Mouse (Mus musculus): ENCODE results near the gene Il4.

Il4 gene

GRCm38 (mm10) chr11:53618619-53619198 is at the start of gene Il4:
Gene Il4, minus strand, starts transcription at chr11:53618669.
- no peak for DNase-seq (ENCODE audit: low spot score)

DNA sequence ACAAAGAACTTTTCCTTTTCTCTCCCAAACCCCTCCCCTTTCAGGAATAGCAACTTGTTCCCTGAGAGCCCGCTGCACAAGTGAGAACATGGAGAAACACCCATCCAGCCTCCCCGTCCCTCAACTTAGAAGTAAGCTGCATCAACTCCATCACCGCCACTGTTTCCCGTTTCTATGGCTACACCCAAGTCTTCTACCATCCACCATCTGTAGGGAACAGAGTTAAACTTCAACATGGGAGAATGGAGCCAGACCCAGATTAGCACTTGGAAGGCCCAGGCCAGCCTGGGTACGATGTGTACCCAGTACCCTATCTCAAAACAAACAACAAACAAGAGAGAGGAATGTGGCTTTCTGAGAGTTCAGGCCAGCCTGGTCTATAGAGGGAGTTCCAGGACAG is 45.6 kb upstream of the Il4 start:
- DNase-seq (ENCODE audit: low spot score) = no peak

DNA sequence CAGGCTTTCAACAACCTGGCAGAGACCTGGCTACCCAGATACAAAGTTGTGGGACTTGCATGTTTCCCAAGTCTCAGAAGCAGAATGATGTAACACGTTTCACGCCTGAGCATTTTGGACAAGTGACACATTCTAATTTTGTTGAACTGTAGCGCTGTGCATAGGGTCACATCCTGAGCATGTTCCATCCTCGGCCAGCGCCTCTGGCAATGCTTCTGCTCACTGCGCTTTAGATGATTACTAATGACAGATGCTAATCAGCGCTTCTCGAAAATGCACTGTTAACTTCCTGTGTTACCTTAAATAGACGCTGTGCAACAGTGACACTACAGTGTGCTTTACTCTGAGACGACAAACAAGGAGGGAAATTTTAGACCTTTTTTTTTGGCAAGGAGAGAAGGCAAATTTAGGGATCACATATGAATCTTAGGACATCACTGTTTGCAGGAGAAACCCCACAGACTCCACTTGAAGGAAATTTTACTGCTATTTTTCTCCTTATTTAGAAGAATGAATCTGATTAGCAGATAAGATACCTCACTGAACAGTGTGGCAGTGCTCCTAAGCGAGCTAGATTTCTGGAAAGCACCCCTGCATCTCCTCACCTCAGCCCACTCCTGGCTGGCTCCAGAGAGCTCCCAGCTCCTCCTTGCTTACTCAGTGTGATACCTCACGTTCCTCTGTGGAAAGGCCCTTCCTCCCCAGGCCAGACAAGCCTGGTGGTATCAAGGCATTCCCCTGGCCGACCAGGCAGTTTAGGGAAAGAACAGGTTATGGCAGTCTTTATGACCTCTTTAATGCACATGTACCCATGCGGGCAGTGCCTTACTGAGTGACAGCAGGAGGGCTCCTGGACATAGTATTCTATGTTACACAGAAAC is 44.6 kb upstream of the Il4 start:
- no peak for DNase-seq (ENCODE audit: low spot score)

DNA sequence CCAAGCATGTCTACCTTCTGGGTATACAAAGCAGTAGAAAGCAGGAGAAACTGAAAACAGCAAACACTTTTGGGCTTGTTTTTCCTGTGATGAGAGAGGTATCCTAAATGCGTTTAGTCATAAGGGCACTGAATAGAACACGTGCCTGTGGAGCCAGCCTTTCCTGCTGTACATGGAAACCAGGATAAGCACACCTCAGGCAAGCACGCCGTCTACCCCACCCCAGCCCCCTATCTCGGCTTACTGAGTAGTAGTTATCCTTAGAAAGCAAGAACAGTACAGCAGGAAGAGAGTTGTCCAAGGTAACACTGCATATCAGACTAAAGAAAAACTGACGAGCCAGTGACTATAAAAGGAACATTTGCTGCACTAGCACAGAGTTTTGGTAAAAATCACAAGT is 39.4 kb upstream of the Il4 start:
- DNase-seq (ENCODE audit: low spot score) = no peak

DNA sequence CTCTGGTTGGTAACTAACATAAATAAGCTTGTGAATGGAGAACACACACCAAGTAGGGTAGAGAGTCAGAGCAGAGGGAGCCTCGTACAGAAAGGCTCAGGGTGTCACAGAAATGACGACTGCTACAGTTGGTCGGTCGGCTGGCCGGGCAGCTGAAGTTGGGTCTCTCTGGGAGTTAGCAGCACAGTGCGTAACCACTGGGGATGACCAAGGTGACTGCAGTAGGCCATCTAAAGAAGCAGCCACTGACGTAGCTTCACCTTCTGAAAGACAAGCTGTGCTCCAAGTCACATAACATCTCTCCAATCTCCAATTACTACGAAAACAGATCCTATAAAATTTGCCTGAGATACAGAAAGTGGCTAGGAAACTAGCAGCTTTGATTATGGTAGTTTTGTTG is 38.9 kb upstream of the Il4 start:
- DNase-seq (ENCODE audit: low spot score) = no peak

- DNase-seq (ENCODE audit: low spot score) = no peak
Measured at GRCm38 (mm10) chr11:53656558-53657202, 38.2 kb upstream of the Il4 start.

DNA sequence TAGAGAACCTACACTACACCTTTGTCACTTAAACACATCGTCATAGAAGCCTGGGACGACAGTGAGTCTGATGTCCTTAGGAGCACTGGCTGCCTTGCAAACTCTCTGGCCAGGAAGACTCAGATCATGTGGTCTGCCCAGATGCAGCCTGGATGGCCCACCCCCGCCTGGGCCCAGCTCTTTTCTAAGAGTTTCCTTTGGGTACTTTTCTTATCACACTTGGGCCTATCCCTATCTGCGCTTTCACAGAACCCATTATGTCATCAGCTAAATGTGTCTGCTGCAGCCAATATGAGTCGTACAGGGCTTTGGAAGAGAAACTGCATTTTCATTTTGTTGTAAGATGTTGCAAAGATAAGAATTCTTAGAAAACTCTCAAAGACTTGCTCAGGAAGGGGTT is 36.6 kb upstream of the Il4 start:
- DNase-seq (ENCODE audit: low spot score) = no peak

DNA sequence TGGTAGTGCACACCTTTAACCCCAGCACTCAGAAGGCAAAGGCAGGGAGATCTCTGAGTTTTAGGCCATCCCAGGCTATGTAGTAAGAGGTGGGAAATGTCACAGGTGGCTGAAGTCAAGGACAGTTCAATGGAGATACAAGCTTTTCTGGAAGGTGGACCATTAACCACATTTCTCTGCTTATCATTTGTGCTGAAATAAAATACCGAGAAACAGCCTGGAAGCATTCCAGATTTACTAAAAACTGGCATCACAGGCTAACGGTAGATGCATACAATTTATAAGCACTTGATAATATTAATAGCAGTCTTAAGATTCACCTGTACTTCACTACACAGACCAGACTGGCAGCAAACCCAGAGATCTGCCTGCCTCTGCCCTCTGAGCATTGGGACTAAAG is 34.0 kb upstream of the Il4 start:
- DNase-seq (ENCODE audit: low spot score) = no peak

DNA sequence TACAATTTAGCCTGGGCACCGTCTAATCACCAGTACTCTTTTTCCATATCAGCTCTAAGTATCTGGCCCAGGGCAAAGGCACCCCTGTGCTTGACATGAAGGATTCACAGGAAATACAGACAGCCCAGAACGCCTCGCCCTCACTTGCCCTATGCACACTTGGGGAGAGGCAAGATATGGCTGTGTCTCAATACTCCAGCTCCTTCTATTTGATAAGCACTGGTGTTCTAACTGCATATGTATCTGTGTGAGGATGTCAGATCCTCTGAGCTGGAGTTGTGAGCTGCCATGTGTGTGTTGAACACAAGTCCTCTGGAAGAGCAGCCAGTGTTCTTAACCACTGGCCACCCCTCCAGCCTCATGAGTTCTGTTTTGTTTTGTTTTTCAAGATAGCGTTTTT is 33.0 kb upstream of the Il4 start:
- no peak for DNase-seq (ENCODE audit: low spot score)

DNA sequence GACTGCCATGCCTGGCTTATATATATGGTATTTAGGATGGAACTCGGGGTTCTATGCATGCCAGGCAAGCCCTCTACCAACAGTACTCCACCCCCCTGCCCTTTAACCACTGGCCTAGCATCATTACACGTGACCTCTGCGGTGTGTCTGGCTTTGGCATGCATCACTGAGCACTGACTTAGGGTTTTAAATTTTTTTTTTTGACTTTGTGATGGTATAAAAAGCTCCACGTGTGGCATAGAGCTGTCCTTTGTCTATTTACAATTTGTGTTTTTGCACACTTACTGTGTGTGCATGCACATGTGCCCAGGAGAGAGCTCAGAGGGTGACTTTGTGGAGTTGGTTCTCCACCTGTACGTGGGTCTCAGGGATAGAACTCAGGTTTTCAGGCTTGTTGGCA is 25.5 kb upstream of the Il4 start:
- no peak for DNase-seq (ENCODE audit: low spot score)

- no peak for DNase-seq (ENCODE audit: low spot score)
Measured at GRCm38 (mm10) chr11:53642744-53643279, 24.3 kb upstream of the Il4 start.

- DNase-seq (ENCODE audit: low spot score) = no peak
Measured at GRCm38 (mm10) chr11:53637803-53638260, 19.4 kb upstream of the Il4 start.

- DNase-seq (ENCODE audit: low spot score) = no peak
Measured at GRCm38 (mm10) chr11:53637046-53637802, 18.8 kb upstream of the Il4 start.

- peak; percentile 19 for DNase-seq (ENCODE audit: low spot score)
Measured at GRCm38 (mm10) chr11:53636183-53636646, 17.7 kb upstream of the Il4 start.

DNA sequence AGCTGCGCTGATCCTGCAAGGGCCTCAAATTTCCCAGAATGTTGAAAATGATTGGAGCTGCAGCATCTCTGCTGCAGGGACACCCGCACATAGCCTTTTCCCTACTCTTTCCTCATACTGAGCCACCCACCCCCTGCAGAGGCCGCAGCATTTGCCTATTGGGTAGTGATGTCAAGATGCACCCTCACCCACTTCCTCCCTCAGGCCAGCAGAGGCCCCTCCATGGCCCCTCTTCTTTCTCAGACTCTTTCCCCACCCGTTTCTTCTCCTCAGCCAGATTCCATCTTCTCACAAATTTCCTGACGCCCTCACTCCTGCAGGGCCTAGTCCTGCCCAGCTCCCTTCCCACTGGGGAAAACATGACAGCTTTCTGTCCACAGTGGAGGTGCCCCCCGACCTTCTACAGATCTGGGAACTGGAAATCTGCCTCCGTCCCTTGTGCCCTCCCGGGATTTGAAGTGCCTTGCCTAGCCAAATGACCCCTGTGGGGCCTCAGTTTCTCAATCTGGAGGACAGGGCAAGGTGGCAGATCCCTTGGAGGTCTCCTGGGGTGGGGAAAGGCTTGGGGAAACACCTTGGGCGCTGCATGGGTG is 17.2 kb upstream of the Il4 start:
- DNase-seq (ENCODE audit: low spot score) = no peak

DNA sequence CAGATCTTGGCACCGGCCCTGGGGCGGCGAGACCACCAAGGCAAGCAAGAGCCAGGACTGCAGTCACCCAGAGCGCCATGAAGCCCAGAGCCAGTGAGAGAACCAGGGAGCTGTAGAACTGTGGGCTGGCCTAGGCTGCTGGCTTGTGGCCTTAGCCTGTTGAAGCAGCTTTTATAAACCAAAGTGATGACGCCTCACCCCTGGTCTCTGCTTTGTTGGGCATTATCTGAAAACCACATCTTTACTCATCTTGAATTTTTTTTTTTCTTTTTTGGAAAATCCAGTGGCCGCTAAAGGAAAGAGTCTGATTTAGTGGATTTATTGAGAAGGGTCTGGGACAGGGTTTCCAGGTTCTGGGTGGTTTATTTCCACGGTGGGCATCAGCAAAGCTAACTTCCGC is 16.1 kb upstream of the Il4 start, which contains the start of gene Il13:
TSS of gene Il13 (minus strand) at position 147 of the 400 bp plus-strand sequence.
- no peak for DNase-seq (ENCODE audit: low spot score)

DNA sequence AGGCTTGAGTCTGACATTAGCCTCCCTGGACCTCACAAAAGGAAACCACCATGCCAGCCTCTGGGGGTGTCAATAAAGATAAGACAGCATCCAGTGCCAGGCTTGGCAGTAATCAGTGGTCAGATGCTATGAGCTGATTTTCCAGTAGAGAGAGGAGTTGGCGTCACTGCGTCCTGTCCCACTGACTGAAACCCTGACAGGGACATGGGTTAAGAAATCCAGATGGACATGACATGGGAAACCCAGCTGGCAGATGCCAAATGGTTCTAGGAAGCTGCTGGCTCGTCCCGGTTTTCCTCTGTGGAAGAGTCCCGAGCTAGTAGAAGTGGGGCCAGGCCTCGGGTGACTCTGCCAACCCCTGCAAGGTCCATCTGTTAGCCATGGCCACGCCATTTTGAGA is 15.2 kb upstream of the Il4 start:
- no peak for DNase-seq (ENCODE audit: low spot score)

GRCm38 (mm10) chr11:53632122-53632733 is 13.8 kb upstream of the Il4 start:
- DNase-seq (ENCODE audit: low spot score) = no peak

DNA sequence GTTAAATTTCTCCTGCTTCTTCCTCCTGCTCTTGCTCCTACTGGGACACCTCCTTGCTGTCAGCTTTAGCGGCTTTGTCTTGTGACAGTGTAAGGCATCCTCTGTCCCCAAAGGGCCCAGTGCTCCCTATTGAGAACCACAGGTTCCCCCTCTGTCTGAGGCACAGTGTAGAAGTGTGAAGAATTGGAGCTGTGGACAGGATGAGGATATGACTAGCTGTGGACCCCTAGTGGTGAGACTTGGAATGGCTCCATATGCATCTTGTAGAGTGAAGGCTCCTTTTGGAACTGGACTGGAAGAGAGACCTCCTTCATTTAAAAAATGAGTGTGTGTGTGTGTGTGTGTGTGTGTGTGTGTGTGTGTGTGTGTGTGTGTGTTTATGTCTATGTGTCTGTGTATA is 9.4 kb upstream of the Il4 start:
- peak; percentile 36 for DNase-seq (ENCODE audit: low spot score)

- DNase-seq (ENCODE audit: low spot score) = no peak
Measured at GRCm38 (mm10) chr11:53626802-53627373, 8.4 kb upstream of the Il4 start.

DNA sequence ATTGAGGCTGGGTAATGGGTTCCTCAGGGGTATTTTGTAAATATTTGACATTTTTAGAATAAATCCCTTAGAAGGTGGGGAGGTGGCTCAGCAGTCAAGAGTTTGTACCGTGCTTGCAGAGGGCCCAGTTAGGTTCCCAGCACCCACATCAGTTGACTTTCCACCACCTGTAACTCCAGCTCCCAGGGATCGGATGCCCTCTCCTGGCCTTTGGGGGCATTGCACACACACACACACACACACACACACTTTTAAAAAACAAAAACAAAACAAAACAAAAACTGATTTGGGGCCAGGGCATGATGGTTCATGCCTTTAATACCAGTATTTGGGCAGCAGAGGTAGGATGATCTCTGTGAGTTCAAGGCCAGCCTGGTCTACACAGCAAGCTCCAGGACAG is 5.7 kb upstream of the Il4 start:
- DNase-seq (ENCODE audit: low spot score) = no peak
